Mouse (Mus musculus) midbrain, postnatal 0 days (tissue): Measurements from ENCODE around the gene Chn2. TPM values are rescaled to one million over a fixed set of nuclear protein-coding genes. Genes with fewer than 3 reads are reported as not detected.
"Not testable (repeated sequence)": the region's sequence is repeated elsewhere in the genome, so short reads cannot be mapped to it uniquely, and the experiment has no call there.

ENCODE experiments used
- ATAC-seq: fragments of 200-750 bp; cut with Nextera tagmentation; 2 replicates; pipeline ENCODE4 v1.8.0; 2017; ENCODE audit warnings: moderate number of reproducible peaks, mild to moderate bottlenecking, moderate TSS enrichment, moderate library complexity; ENCODE audit not compliant: low FRiP score
- DNase-seq: peaks from one replicate; pipeline ENCODE4 v3.0.0-alpha.2; 2015; ENCODE audit warnings: low spot score
- H3K27ac ChIP-seq: fragments of 300-500 bp; sonication (generic); 2 replicates; pipeline ENCODE4 v1.5.1; 2014; ENCODE audit warnings: low read depth, mild to moderate bottlenecking, low read length, mixed read lengths
- H3K27me3 ChIP-seq: fragments of 300-500 bp; sonication (generic); 2 replicates; pipeline ENCODE4 v1.6.1; 2014; ENCODE audit warnings: low read length, control low read depth, mixed read lengths; ENCODE audit not compliant: insufficient read depth
- H3K36me3 ChIP-seq: fragments of 300-500 bp; sonication (generic); 2 replicates; pipeline ENCODE4 v1.6.1; 2014; ENCODE audit warnings: low read length, control low read depth, mixed read lengths; ENCODE audit not compliant: insufficient read depth
- H3K4me1 ChIP-seq: fragments of 300-500 bp; sonication (generic); 2 replicates; pipeline ENCODE4 v1.6.1; 2014; ENCODE audit warnings: mild to moderate bottlenecking, control low read depth, antibody characterized with exemption, low read length, mixed read lengths; ENCODE audit not compliant: insufficient read depth
- H3K4me2 ChIP-seq: fragments of 300-500 bp; sonication (generic); 2 replicates; pipeline ENCODE4 v1.6.1; 2014; ENCODE audit warnings: low read depth, mild to moderate bottlenecking, low read length, mixed read lengths; ENCODE audit not compliant: poor library complexity, severe bottlenecking
- H3K4me3 ChIP-seq: fragments of 300-500 bp; sonication (generic); 2 replicates; pipeline ENCODE4 v1.5.1; 2014; ENCODE audit warnings: low read depth, mild to moderate bottlenecking, low read length, moderate library complexity
- H3K9ac ChIP-seq: fragments of 300-500 bp; sonication (generic); replicated peaks from 2 replicates; pipeline ENCODE4 v1.6.1; 2014; ENCODE audit warnings: mild to moderate bottlenecking, low read length, moderate library complexity, mixed read lengths; ENCODE audit not compliant: poor library complexity, severe bottlenecking
- H3K9me3 ChIP-seq: fragments of 300-500 bp; sonication (generic); 2 replicates; pipeline ENCODE4 v1.6.1; 2016; ENCODE audit warnings: low read length, control low read depth
- CTCF ChIP-seq: IDR thresholded peaks from 2 replicates; pipeline ENCODE4 v1.5.1; 2016; ENCODE audit warnings: antibody characterized with exemption, mild to moderate bottlenecking
- WGBS: fragments of 180-500 bp; shearing (Covaris S2); extraction: QIAGEN DNeasy Blood & Tissue Kit; methylation state at CpG from one replicate; pipeline ENCODE4 v1.1.7; 2014; 5-methylcytosine and 5-hydroxymethylcytosine counted together
- polyA plus RNA-seq: library from polyadenylated mRNA; unstranded; fragments of >200 nt; fragmentation: Nextera tagmentation; extraction: Ambion mirVana; gene quantifications from 2 replicates; pipeline ENCODE4 v1.2.1, GENCODE M21; 2015
- total RNA-seq: library from RNA; depleted of rRNA; stranded (reverse); fragments of >200 nt; gene quantifications from 2 replicates; pipeline ENCODE4 v1.2.3, GENCODE M21; 2014

Gene Chn2
- total and polyA plus RNA-seq, 2 experiments from 2014 or later: 21.4 to 36.4 TPM

DNA sequence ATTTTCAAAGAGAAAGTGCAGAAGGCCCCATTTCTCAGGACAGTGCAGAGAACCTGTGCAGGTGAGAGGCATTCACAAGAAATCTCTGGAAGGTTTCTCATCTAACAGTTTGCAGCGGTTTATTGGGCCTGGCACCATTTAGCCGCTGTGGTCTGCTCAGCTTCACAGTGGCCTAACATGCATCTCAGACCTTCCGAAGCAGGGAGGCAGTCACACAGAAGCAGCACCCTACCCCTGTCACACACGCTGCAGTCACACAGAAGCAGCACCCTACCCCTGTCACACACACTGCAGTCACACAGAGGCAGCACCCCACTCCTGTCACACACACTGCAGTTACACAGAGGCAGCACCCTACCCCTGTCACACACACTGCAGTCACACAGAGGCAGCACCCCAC lies 126.5 kb downstream of the Chn2 start:
- Histone ChIP-seq H3K27ac (no peak overlapping the region), H3K9me3 (no peaks in the 10 kb centered on the region), H3K4me2 (no peak overlapping the region), H3K36me3 (no peaks in the 10 kb centered on the region), H3K4me3 (no peak overlapping the region), H3K27me3 (no peaks in the 10 kb centered on the region), H3K9ac (no peak overlapping the region), H3K4me1 (no peaks in the 10 kb centered on the region)
- ATAC-seq (no peak), DNase-seq (no peak)
- WGBS: 94% methylated on average over 4 of the region's 4 CpGs
- TF ChIP-seq CTCF: no peak

DNA sequence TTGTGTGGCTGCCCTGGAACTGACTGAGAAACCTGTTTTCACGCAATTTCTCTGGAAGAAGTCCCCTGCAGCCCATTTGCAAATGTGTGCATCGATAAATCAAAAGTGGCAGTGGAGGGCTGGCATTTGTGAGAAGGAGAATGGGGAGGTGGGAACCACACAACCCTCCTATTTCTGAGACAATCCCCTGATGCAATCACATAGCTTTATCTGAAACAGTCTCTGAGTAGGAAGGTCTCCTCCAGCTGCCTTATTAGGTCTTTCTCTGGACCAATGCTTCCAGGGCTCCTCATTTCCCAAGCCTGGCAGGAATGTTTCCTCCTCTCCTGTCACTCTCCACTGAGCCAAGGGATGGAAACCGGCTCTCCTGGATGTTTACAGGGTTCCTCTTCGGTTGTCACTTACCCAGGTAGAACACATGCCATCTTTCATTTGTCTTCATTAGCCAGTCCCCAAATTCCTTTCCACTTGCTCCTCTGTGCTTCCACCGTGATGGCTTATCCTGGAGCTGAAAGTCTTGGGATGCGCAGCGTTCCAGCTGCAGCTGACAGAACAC lies 127.7 kb downstream of the Chn2 start:
- no peak for DNase-seq
- Histone ChIP-seq H3K27me3 (no peaks in the 10 kb centered on the region), H3K36me3 (no peaks in the 10 kb centered on the region), H3K9me3 (no peaks in the 10 kb centered on the region), H3K4me3 (no peak overlapping the region), H3K4me1 (no peaks in the 10 kb centered on the region), H3K9ac (no peak overlapping the region), H3K27ac (no peak overlapping the region), H3K4me2 (no peak overlapping the region)
- WGBS: 65% methylated on average over 7 of the region's 7 CpGs
- ATAC-seq: no peak
- TF ChIP-seq CTCF: no peak

DNA sequence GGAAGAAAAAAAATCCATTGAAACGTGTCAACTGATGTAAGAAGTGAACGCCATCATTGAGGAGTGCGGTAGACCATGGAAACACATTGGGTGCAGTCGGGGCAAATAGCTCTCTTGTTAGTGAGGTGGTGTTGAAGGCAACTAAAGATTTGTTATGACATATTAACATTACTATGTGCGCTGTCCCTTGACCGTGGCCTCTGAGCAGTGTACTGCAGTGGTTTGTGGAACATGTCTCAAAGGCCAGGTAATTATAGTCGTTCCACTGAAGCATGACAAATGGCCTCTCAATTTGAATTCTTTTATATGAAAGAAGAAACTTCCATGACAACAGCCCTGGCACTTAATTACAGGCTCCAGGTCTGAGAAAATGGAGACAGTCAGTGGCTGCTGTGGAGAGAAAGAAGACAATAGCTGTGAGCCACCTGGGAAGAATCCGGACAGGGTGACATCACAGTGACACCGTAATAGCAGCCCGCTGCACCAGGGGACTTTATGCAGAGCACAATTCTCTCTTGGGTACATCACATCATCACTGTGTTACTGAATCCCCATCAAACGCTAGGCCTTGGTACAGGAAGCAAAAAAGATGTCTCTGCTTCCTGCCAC lies 131.0 kb downstream of the Chn2 start:
- ATAC-seq (no peak), DNase-seq (no peak)
- WGBS: 70% methylated on average over 11 of the region's 11 CpGs
- Histone ChIP-seq H3K9me3 (no peaks in the 10 kb centered on the region), H3K36me3 (no peaks in the 10 kb centered on the region), H3K27ac (no peak overlapping the region), H3K4me1 (no peaks in the 10 kb centered on the region), H3K9ac (no peak overlapping the region), H3K4me2 (no peak overlapping the region), H3K27me3 (no peaks in the 10 kb centered on the region), H3K4me3 (no peak overlapping the region)
- no peak for TF ChIP-seq CTCF

DNA sequence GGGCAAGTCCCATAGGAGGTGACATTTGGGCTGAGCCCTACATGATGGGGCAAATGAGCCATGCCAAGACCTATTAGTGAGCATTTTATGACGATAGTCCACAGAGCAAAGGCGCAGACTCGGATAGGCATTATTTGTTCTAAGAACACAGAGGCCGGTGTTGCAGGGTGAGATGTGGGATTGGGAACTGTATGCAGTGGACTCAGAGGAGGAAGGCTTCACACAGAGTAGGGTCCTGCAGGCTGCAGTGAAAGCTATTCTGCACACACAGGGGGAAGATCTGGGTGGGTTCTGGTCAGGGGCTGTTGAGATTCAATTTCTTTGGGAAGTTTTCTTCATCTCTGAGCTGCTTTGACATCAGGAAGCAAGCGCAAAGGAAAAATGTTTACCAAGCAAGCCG lies 132.0 kb downstream of the Chn2 start:
- ATAC-seq (no peak), DNase-seq (no peak)
- Histone ChIP-seq H3K4me1 (no peaks in the 10 kb centered on the region), H3K4me2 (no peak overlapping the region), H3K36me3 (no peaks in the 10 kb centered on the region), H3K9ac (no peak overlapping the region), H3K27me3 (no peaks in the 10 kb centered on the region), H3K27ac (no peak overlapping the region), H3K4me3 (no peak overlapping the region), H3K9me3 (no peaks in the 10 kb centered on the region)
- TF ChIP-seq CTCF: no peak
- 78% methylated on average over 6 of the region's 6 CpGs for WGBS

DNA sequence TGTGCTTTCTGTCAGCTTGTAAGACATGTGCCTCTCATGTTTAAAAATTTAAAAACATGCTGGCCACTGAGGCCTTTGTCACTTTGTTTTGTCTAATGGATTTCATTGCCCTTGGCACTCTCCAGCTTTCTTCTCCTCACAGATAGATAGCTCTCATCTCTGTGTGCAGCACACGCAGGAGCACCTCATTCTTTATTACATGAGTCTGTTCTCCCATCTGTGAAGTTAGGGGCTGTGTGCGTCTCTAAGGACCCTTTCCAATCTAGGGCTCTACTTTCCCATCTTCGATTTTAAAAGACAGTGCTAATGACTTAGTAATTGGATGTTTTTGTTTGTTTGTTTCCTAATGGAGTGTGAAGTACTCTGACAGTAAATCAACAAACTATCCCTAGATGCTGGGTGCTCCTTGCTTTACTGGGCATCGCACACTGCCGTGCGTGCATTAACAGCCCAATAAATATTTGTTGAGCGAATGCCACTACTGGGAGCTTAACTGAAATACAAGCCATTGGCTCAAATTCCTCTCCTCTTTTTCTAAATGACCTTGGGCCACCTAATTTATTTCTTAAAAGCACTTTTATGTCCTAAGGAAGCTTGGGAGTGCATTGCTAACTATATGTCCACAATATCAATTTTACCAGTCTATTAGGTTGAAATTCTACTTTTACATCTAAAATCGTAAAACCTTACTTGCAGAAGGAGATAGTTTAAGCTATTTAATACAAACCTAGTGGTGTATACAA lies 136.3 kb downstream of the Chn2 start:
- Histone ChIP-seq H3K9ac (no peak overlapping the region), H3K36me3 (no peaks in the 10 kb centered on the region), H3K9me3 (no peaks in the 10 kb centered on the region), H3K27ac (no peak overlapping the region), H3K4me3 (no peak overlapping the region), H3K27me3 (no peaks in the 10 kb centered on the region), H3K4me2 (no peak overlapping the region), H3K4me1 (no peaks in the 10 kb centered on the region)
- ATAC-seq: no peak
- 80% methylated on average over 8 of the region's 8 CpGs for WGBS
- DNase-seq: no peak
- TF ChIP-seq CTCF: no peak

DNA sequence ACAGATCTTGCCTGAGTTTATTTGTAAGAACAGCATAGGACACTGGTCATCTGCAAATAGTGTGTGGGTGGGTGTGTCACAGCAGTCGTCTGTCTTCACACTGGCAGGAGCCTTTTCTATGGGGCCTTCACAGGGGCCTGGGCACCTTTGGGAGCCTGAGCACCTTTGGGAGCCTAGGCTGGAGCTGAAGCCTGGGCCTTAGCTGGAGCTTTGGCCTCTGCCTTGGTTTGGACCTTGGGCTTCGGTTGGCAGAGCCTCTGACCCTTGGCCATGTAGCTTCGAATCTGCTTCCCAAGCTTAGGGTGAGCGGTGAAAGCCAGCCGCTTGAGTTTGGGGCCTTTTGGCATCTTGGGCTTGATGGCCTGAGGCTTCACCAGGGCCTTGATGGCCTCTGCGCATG lies 137.7 kb downstream of the Chn2 start:
- not testable (repeated sequence) for ATAC-seq, H3K27me3 ChIP-seq, H3K36me3 ChIP-seq, H3K4me2 ChIP-seq, H3K4me1 ChIP-seq, H3K9ac ChIP-seq, DNase-seq, H3K27ac ChIP-seq, H3K4me3 ChIP-seq, H3K9me3 ChIP-seq
- WGBS: 93% methylated on average over 6 of the region's 6 CpGs
